Mouse (Mus musculus) frontal cortex, adult (tissue): ENCODE measurements at regions not wholly inside any gene's neighbourhood (a gene's known extent, or its start where the extent isn't known, plus 50 kb on each side); places are given as distances from the start of the nearest gene placed in this dataset.
A peak's percentile ranks its signal among the peaks of the same experiment; 100 is the strongest.

ENCODE experiments used
- ATAC-seq: cut with Nextera tagmentation; 2 replicates; pipeline ENCODE4 v1.9.2; 2017; ENCODE audit warnings: mild to moderate bottlenecking, moderate library complexity, mixed read lengths; ENCODE audit not compliant: low TSS enrichment

- ATAC-seq, result peak; percentile 93
These were observed 2153.8 kb upstream of the Gm7489 start for GRCm38 (mm10) chr15:51730805-51731412.

GRCm38 (mm10) chr15:51734194-51734593, 2150.5 kb upstream of the Gm7489 start:
- no peak for ATAC-seq
